Mouse (Mus musculus): ENCODE measurements around the gene Usp35. TPM values are rescaled to one million over a fixed set of nuclear protein-coding genes. Genes with fewer than 3 reads are reported as not detected.

Gene Usp35
- polyA plus RNA-seq, 1 experiment from 2014 or later: 1.7 TPM

- Histone ChIP-seq H3K27me3 (ENCODE audit: low read depth, poor library complexity, severe bottlenecking) (peaks cover 51% of the 10 kb centered on the region), H3K9me3 (replicated peaks) (no peaks in the 10 kb centered on the region)
Measured at GRCm38 (mm10) chr7:97327376-97327775, 4.4 kb downstream of the Usp35 start.

GRCm38 (mm10) chr7:97325156-97325985 is 6.4 kb downstream of the Usp35 start:
- H3K9me3 ChIP-seq (replicated peaks): no peaks in the 10 kb centered on the region
- WGBS: 15% methylated on average over 96 of the region's 96 CpGs
- no peaks in the 10 kb centered on the region for H3K36me3 ChIP-seq
- peak; percentile 16 for DNase-seq (ENCODE audit: low spot score)
- H3K4me1 ChIP-seq: peaks cover 13% of the 10 kb centered on the region
- peak overlapping the region; percentile 42 for H3K4me3 ChIP-seq
- peaks cover 44% of the 10 kb centered on the region for H3K27me3 ChIP-seq (ENCODE audit: low read depth, poor library complexity, severe bottlenecking)
- no peak overlapping the region; the same call in 1 of the 2 replicates for H3K27ac ChIP-seq (replicated peaks)

More at GRCm38 (mm10) chr7:97327376-97327775, 4.4 kb downstream of the Usp35 start:
- peaks cover 26% of the 10 kb centered on the region for H3K4me1 ChIP-seq
- H3K4me3 ChIP-seq: no peak overlapping the region
- no peaks in the 10 kb centered on the region for H3K36me3 ChIP-seq
- 90% methylated on average over 4 of the region's 4 CpGs for WGBS
- DNase-seq (ENCODE audit: low spot score): no peak
- no peak overlapping the region for H3K27ac ChIP-seq (replicated peaks)

DNA sequence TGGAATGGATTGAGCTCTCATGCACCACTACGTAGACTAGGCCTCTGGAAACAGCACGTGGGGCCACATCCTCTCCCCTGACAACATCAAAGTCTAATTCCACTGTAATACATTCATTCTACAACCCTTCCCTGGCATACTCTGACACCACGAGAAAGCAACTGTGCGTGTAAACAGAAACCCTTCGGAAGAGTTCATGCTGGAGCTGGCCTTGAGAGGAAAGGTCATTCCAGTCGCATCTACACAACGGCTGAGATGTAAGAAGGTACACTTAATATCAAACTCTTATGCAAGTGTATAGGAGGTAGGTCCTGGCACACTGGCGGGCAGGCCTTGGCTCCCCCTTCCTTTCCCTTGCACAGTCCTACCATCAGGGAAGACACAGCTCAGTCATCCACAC is 7.5 kb downstream of the Usp35 start:
- peaks cover 1% of the 10 kb centered on the region; the same call in 1 of the 2 replicates for H3K36me3 ChIP-seq
- H3K9me3 ChIP-seq (replicated peaks): no peaks in the 10 kb centered on the region
- peaks cover 43% of the 10 kb centered on the region for H3K27me3 ChIP-seq (ENCODE audit: low read depth, poor library complexity, severe bottlenecking)
- H3K4me3 ChIP-seq: no peak overlapping the region
- no peak overlapping the region for H3K27ac ChIP-seq (replicated peaks)
- WGBS: 91% methylated on average over 8 of the region's 8 CpGs
- peaks cover 13% of the 10 kb centered on the region for H3K4me1 ChIP-seq
- no peak for DNase-seq (ENCODE audit: low spot score)

GRCm38 (mm10) chr7:97317706-97318105 is 14.1 kb downstream of the Usp35 start:
- H3K4me3 ChIP-seq: no peak overlapping the region
- 85% methylated on average over 3 of the region's 3 CpGs for WGBS
- DNase-seq (ENCODE audit: low spot score): no peak

DNA sequence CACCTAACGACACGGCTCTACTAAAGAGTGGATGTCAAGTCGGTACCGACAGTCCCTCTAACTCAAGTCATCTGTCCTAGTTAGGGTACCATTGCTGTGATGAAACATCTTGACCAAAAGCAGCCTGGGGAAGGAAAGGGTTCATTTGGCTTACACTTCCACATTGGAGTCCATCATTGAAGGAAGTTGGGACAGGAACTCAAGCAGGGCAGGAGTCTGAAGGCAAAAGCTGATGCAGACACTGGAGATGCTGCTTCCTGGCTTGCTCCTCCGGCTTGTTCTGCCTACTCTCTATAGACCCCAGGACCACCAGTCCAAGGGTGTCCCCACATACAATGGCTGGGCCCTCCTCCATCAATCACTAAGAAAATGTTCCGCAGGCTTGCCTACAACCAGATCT is 16.2 kb downstream of the Usp35 start:
- Histone ChIP-seq H3K27ac (replicated peaks) (no peak overlapping the region), H3K4me3 (no peak overlapping the region), H3K27me3 (ENCODE audit: low read depth, poor library complexity, severe bottlenecking) (no peaks in the 10 kb centered on the region), H3K9me3 (replicated peaks) (no peaks in the 10 kb centered on the region), H3K36me3 (peaks cover 37% of the 10 kb centered on the region), H3K4me1 (no peaks in the 10 kb centered on the region)
- WGBS: 89% methylated on average over 6 of the region's 6 CpGs
- DNase-seq (ENCODE audit: low spot score): no peak

More at GRCm38 (mm10) chr7:97317706-97318105, 14.1 kb downstream of the Usp35 start:
- Histone ChIP-seq H3K9me3 (replicated peaks) (no peaks in the 10 kb centered on the region), H3K27ac (replicated peaks) (no peak overlapping the region), H3K27me3 (ENCODE audit: low read depth, poor library complexity, severe bottlenecking) (no peaks in the 10 kb centered on the region), H3K4me1 (no peaks in the 10 kb centered on the region), H3K36me3 (peaks cover 18% of the 10 kb centered on the region; the same call in 1 of the 2 replicates)

- no peak for DNase-seq (ENCODE audit: low spot score)
- 89% methylated on average over 5 of the region's 5 CpGs for WGBS
- peaks cover 46% of the 10 kb centered on the region for H3K36me3 ChIP-seq
Measured at GRCm38 (mm10) chr7:97314646-97315045, 17.2 kb downstream of the Usp35 start.

GRCm38 (mm10) chr7:97313364-97313995 is 18.3 kb downstream of the Usp35 start:
- H3K27me3 ChIP-seq (ENCODE audit: low read depth, poor library complexity, severe bottlenecking): no peaks in the 10 kb centered on the region
- WGBS: 80% methylated on average over 7 of the region's 7 CpGs
- no peaks in the 10 kb centered on the region for H3K4me1 ChIP-seq
- no peaks in the 10 kb centered on the region for H3K9me3 ChIP-seq (replicated peaks)
- no peak overlapping the region for H3K4me3 ChIP-seq
- DNase-seq (ENCODE audit: low spot score): no peak
- H3K27ac ChIP-seq (replicated peaks): no peak overlapping the region
- peaks cover 54% of the 10 kb centered on the region for H3K36me3 ChIP-seq

More at GRCm38 (mm10) chr7:97314646-97315045, 17.2 kb downstream of the Usp35 start:
- Histone ChIP-seq H3K9me3 (replicated peaks) (no peaks in the 10 kb centered on the region), H3K4me1 (no peaks in the 10 kb centered on the region), H3K27me3 (ENCODE audit: low read depth, poor library complexity, severe bottlenecking) (no peaks in the 10 kb centered on the region), H3K27ac (replicated peaks) (no peak overlapping the region), H3K4me3 (no peak overlapping the region)

DNA sequence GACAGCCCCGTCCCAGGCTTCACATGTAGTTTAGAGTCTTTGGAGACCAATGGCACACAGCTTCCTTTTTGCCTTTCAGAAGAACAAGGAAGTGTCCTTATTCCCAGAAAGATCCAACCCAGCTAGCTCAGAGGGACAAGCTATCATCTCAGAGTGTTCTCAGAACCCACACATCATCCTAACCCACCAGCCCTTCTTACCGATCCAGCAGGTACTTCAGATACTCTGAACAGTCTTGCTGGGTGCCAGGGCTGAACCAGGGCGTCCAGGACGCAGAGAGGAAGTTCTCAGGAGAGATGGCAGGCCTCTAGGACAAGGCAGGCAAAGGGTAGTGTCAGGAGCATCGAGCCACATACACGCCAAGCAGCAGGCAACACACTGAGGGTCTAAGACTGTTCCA is 19.0 kb downstream of the Usp35 start:
- H3K4me3 ChIP-seq: no peak overlapping the region
- 88% methylated on average over 6 of the region's 6 CpGs for WGBS
- H3K9me3 ChIP-seq (replicated peaks): no peaks in the 10 kb centered on the region
- H3K27me3 ChIP-seq (ENCODE audit: low read depth, poor library complexity, severe bottlenecking): no peaks in the 10 kb centered on the region
- no peak overlapping the region for H3K27ac ChIP-seq (replicated peaks)
- DNase-seq (ENCODE audit: low spot score): no peak
- H3K36me3 ChIP-seq: peaks cover 60% of the 10 kb centered on the region
- no peaks in the 10 kb centered on the region for H3K4me1 ChIP-seq

DNA sequence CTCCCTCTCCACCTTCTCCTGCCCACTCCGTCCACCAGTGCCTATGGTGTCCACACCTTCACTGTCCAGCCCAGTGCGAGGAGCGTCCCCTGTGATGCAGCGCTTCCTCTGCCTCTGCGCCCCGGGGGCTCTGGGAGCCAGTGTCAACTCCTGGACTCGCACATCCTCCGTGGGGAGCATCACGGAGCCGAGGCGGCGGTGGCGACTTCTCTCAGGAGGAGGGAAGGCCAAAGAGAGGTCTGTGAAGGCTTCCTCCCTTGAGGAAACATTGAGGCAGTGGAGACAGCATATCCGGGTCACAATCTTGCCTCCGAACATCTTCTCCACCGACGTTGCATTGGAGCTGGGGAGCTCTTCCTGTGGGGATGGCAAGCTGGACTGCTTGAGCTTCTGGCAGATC is 19.6 kb downstream of the Usp35 start:
- no peaks in the 10 kb centered on the region for H3K4me1 ChIP-seq
- peaks cover 58% of the 10 kb centered on the region for H3K36me3 ChIP-seq
- no peaks in the 10 kb centered on the region for H3K27me3 ChIP-seq (ENCODE audit: low read depth, poor library complexity, severe bottlenecking)
- H3K4me3 ChIP-seq: no peak overlapping the region
- H3K9me3 ChIP-seq (replicated peaks): no peaks in the 10 kb centered on the region
- WGBS: 89% methylated on average over 17 of the region's 17 CpGs
- H3K27ac ChIP-seq (replicated peaks): no peak overlapping the region
- DNase-seq (ENCODE audit: low spot score): no peak

- DNase-seq (ENCODE audit: low spot score): no peak
- Histone ChIP-seq H3K9me3 (replicated peaks) (no peaks in the 10 kb centered on the region), H3K4me1 (no peaks in the 10 kb centered on the region), H3K36me3 (peaks cover 60% of the 10 kb centered on the region), H3K27me3 (ENCODE audit: low read depth, poor library complexity, severe bottlenecking) (no peaks in the 10 kb centered on the region), H3K27ac (replicated peaks) (no peak overlapping the region), H3K4me3 (no peak overlapping the region)
- WGBS: 90% methylated on average over 14 of the region's 14 CpGs
Measured at GRCm38 (mm10) chr7:97311620-97312019, 20.2 kb downstream of the Usp35 start.

DNA sequence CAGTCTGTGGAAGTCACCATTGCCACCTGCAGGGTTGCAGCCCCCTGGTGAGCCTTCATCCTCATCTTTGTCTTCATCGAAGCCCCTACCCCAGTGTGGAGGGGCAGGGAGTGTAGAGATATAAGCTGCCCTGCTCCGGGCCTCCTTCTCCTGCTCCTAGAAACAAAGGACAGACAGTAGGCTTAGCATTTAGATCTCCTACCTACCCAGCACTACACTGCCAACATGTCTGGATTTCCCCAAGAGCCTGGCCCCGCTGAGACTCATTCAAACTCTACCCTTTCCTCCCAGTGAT is 21.5 kb downstream of the Usp35 start:
- peaks cover 69% of the 10 kb centered on the region for H3K36me3 ChIP-seq
- no peak overlapping the region for H3K27ac ChIP-seq (replicated peaks)
- WGBS: 90% methylated on average over 3 of the region's 3 CpGs

DNA sequence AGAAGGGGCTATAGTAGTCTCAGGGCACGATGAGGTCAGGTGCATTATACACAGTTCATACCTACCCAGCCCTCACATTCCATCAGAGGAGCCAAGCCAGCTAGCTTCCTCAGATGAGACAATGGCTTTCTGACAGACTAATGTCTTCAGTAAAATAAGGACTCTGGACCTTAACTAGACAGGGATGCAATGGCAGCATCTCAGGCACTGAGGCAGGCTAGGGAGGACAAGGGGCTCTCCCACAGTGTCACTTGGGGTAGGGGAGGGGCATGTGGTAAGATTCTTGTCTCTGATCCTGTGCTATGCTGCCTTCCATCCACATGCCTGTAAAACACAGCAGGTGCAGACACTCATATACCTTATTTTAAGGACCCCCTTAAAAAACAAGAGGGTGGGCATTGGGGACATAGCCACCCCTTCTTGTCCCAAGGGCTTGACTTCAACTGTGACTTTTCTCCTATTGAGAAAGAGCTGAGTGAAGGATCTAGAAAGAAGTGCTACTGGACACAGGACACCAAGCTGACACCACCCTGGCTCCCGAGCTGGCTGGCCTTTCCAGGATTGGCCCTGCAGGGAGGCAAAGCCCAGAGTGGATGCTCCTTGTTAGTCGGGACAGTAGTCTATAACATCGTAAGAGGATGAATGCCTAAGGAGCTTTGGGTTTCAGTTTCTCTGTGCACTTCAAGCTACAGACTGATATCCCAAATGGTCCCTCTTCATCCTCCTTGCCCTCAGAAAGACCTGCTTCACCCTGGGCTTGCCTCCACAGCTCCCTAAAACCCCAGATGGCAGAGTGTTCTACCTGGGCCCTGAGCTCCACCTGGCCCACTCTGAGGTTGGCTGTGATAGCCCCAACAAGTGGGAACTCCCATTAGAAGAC is 22.1 kb downstream of the Usp35 start:
- WGBS: 86% methylated on average over 4 of the region's 4 CpGs
- no peak for DNase-seq (ENCODE audit: low spot score)

More for the DNA sequence above, 21.5 kb downstream of the Usp35 start:
- H3K4me1 ChIP-seq: no peaks in the 10 kb centered on the region
- no peaks in the 10 kb centered on the region for H3K9me3 ChIP-seq (replicated peaks)
- no peaks in the 10 kb centered on the region for H3K27me3 ChIP-seq (ENCODE audit: low read depth, poor library complexity, severe bottlenecking)
- no peak for DNase-seq (ENCODE audit: low spot score)
- H3K4me3 ChIP-seq: no peak overlapping the region

More for the DNA sequence above, 22.1 kb downstream of the Usp35 start:
- Histone ChIP-seq H3K27me3 (ENCODE audit: low read depth, poor library complexity, severe bottlenecking) (no peaks in the 10 kb centered on the region), H3K9me3 (replicated peaks) (no peaks in the 10 kb centered on the region), H3K36me3 (peaks cover 75% of the 10 kb centered on the region), H3K27ac (replicated peaks) (no peak overlapping the region), H3K4me3 (no peak overlapping the region), H3K4me1 (no peaks in the 10 kb centered on the region)
